Mouse (Mus musculus) midbrain, embryonic 12.5 days (tissue): Measurements from ENCODE around the gene Arhgef26. TPM values are rescaled to one million over a fixed set of nuclear protein-coding genes. Genes with fewer than 3 reads are reported as not detected.
A peak's percentile ranks its signal among the peaks of the same experiment; 100 is the strongest.

ENCODE experiments used
- ATAC-seq: fragments of 200-750 bp; cut with Nextera tagmentation; 2 replicates; pipeline ENCODE4 v1.8.0; 2017; ENCODE audit warnings: low read depth, moderate TSS enrichment, moderate library complexity; ENCODE audit not compliant: low FRiP score
- H3K27ac ChIP-seq: fragments of 300-500 bp; sonication (generic); replicated peaks from 2 replicates; pipeline ENCODE4 v1.5.1; 2016; ENCODE audit warnings: mild to moderate bottlenecking
- H3K27me3 ChIP-seq: fragments of 300-500 bp; sonication (generic); 2 replicates; pipeline ENCODE4 v1.6.1; 2016; ENCODE audit warnings: mild to moderate bottlenecking
- H3K36me3 ChIP-seq: fragments of 300-500 bp; sonication (generic); 2 replicates; pipeline ENCODE4 v1.6.1; 2016
- H3K4me1 ChIP-seq: fragments of 300-500 bp; sonication (generic); 2 replicates; pipeline ENCODE4 v1.6.1; 2016
- H3K4me2 ChIP-seq: fragments of 300-500 bp; sonication (generic); replicated peaks from 2 replicates; pipeline ENCODE4 v1.6.1; 2016; ENCODE audit warnings: mild to moderate bottlenecking, moderate library complexity
- H3K4me3 ChIP-seq: fragments of 300-500 bp; sonication (generic); 2 replicates; pipeline ENCODE4 v1.5.1; 2016; ENCODE audit warnings: mild to moderate bottlenecking
- H3K9ac ChIP-seq: fragments of 300-500 bp; sonication (generic); replicated peaks from 2 replicates; pipeline ENCODE4 v1.6.1; 2016; ENCODE audit warnings: mild to moderate bottlenecking, moderate library complexity
- H3K9me3 ChIP-seq: fragments of 300-500 bp; sonication (generic); 2 replicates; pipeline ENCODE4 v1.6.1; 2016; ENCODE audit warnings: mild to moderate bottlenecking
- WGBS: fragments of 180-500 bp; shearing (Covaris S2); methylation state at CpG from one replicate; pipeline ENCODE4 v1.1.7; 2016; 5-methylcytosine and 5-hydroxymethylcytosine counted together
- polyA plus RNA-seq: library from polyadenylated mRNA; unstranded; fragments of >200 nt; fragmentation: Nextera tagmentation; extraction: Ambion mirVana; gene quantifications from 2 replicates; pipeline ENCODE4 v1.2.1, GENCODE M21; 2016

The Arhgef26 gene
- polyA plus RNA-seq, 1 experiment from 2014 or later, result 7.9 TPM

DNA sequence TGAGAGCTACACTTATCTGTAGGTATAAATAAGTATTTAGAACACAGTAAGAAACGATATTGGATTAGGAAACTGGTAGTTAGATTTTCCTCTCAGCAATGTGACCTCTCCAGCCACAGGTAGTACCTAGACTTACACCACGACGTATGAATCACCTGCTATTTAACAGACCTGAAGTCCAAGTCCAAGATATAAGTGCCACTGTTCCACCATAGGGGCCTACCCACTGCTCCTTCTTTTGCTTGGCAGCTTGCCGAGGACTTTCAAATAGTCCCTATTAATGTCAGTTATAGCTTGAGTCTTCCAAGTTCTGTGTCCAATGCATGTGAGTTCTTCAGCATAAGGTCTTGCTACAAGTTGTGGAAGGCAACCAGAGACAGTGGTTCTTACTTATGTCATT, 76.8 kb downstream of the Arhgef26 start:
- 90% methylated on average over 4 of the region's 4 CpGs for WGBS
- H3K4me2 ChIP-seq, result no peak overlapping the region
- no peaks in the 10 kb centered on the region for H3K27me3 ChIP-seq
- peaks cover 5% of the 10 kb centered on the region; the same call in 1 of the 2 replicates for H3K4me1 ChIP-seq
- no peaks in the 10 kb centered on the region for H3K36me3 ChIP-seq
- no peaks in the 10 kb centered on the region for H3K9me3 ChIP-seq
- no peak overlapping the region for H3K9ac ChIP-seq
- ATAC-seq, result no peak
- H3K27ac ChIP-seq, result no peak overlapping the region
- no peak overlapping the region for H3K4me3 ChIP-seq

DNA sequence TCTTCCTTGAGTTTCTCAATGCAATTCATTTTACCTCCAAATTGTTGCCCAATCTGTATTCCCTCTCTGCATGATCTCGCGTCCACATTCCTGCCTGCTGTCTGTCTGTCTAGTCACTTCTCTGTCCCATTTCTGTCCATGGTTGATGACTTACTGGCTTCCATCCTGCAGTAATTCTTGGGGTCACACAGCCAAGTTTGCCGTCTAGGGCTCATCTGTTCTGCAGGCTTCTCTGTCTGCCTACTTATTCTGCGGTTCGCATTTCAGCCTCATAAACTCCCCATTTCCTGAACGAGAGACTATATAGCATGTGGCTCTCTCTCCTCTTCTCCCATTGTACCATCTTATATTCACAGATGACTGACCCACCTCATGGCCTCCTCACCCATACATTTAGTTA, 79.3 kb downstream of the Arhgef26 start:
- ATAC-seq, result no peak

DNA sequence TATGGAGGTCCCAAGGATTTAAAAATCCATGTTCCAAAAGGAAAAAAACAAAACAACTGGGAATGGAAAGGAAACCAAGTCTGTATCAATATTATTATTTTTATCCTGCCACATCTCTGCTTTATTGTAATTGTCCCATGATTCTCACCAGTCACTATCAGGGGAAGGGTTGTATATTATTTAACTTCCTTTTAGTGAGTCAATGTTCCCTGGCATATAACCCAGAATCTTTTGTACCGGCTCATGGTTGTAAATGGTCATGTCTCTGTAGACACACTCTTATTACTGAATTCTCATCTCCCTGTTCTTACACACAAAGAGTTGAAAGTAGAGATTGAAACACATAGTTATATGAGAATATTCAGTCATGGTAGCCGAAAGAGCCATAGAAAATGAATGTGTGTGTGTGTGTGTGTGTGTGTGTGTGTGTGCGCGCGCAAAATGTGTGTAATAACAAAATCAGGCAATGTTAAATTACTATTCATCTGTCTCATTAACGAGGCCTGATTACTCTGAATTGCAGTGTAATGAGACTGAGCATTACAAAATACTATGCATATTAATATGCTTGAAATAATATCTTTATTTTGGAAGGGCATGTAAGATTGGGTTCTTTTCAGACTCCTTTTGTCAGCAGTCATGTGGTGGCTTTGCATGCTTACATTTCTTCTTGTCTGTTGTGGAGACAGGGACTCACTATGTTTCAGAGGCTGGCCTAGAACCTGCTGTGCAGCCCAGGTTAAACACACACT, 80.4 kb downstream of the Arhgef26 start:
- Histone ChIP-seq H3K4me1 (no peaks in the 10 kb centered on the region), H3K27me3 (no peaks in the 10 kb centered on the region), H3K36me3 (no peaks in the 10 kb centered on the region), H3K9ac (no peak overlapping the region), H3K27ac (no peak overlapping the region), H3K4me2 (no peak overlapping the region), H3K9me3 (no peaks in the 10 kb centered on the region), H3K4me3 (no peak overlapping the region)
- 91% methylated on average over 6 of the region's 6 CpGs for WGBS
- ATAC-seq, result no peak

More for the DNA sequence above, 79.3 kb downstream of the Arhgef26 start:
- 88% methylated on average over 6 of the region's 6 CpGs for WGBS
- Histone ChIP-seq H3K27ac (no peak overlapping the region), H3K9ac (no peak overlapping the region), H3K36me3 (no peaks in the 10 kb centered on the region), H3K9me3 (no peaks in the 10 kb centered on the region), H3K4me1 (no peaks in the 10 kb centered on the region), H3K4me3 (no peak overlapping the region), H3K27me3 (no peaks in the 10 kb centered on the region), H3K4me2 (no peak overlapping the region)

DNA sequence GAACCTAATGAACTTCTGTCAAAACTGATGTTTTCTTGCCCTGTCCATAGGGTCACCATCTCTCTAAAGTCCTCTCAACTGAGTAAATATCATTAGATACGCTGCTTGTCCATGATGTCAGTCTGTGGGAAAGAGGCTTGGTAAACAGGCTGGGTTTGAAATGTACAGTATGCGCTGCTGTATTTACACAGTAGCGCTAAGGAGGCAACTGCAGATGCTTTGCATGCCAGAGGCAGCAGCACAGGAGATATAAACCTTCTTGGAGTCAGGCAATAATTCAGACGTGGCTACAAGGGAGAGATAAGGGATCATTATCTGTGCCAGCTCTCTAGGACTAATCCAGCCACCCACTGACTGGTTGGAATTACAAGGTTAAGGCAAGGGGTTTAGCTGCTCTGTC, 95.5 kb downstream of the Arhgef26 start:
- H3K4me2 ChIP-seq, result no peak overlapping the region
- H3K9ac ChIP-seq, result no peak overlapping the region
- H3K4me3 ChIP-seq, result no peak overlapping the region
- H3K9me3 ChIP-seq, result no peaks in the 10 kb centered on the region
- no peaks in the 10 kb centered on the region for H3K36me3 ChIP-seq
- no peaks in the 10 kb centered on the region for H3K27me3 ChIP-seq
- H3K27ac ChIP-seq, result no peak overlapping the region
- H3K4me1 ChIP-seq, result no peaks in the 10 kb centered on the region
- no peak for ATAC-seq
- 79% methylated on average over 4 of the region's 4 CpGs for WGBS

DNA sequence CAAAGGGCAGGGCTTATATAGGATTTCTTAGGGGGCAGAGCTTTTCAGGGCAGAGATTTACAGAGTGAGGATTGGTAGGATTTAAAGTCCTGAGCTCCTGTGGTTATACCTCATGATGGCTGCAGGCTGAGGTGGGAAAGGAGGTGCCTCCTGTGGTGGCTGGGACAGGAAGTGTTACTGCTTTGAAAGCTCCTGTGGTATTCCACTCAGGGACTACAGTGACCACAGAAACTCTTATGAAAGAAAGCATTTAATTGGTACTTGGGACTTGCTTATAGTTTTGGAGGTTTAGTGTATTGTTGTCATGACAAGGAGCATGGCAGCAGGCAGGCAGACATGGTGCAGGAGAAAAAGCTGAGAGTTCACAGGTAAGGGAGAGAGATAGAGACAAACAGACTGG, 97.8 kb downstream of the Arhgef26 start:
- H3K27ac ChIP-seq, result no peak overlapping the region
- H3K4me2 ChIP-seq, result no peak overlapping the region
- H3K9me3 ChIP-seq, result no peaks in the 10 kb centered on the region
- no peak for ATAC-seq
- H3K9ac ChIP-seq, result no peak overlapping the region
- H3K27me3 ChIP-seq, result no peaks in the 10 kb centered on the region
- peaks cover 3% of the 10 kb centered on the region; the same call in 1 of the 2 replicates for H3K4me1 ChIP-seq
- no peaks in the 10 kb centered on the region for H3K36me3 ChIP-seq
- H3K4me3 ChIP-seq, result no peak overlapping the region

DNA sequence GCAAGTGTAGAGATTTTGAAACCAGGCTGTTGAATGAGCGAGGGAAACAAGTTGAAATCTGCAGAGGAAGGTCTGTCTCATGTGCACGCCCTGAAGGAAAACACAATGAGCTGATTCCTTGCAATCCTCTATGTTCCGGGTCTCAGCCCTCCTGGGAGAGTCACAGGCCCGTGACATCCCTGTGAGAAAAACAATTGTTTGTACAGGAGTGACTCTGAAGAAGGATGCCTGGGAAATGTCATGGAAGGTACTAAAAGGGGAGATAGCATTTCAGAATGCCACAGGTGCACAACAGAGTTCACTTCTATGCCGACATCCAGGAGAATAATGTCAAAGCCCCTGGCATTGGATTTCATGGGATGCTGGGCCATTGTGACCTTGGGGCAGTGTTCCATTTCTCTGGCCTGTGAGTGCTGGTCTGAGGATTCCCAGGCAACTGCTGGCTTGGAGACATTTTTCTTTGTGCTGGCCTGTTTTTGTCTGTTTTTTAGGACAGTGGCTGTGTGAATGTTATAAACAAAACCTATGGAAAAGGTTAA, 102.4 kb downstream of the Arhgef26 start:
- H3K27ac ChIP-seq, result no peak overlapping the region
- H3K27me3 ChIP-seq, result no peaks in the 10 kb centered on the region
- no peaks in the 10 kb centered on the region for H3K9me3 ChIP-seq
- H3K4me1 ChIP-seq, result peaks cover 3% of the 10 kb centered on the region; the same call in 1 of the 2 replicates
- H3K36me3 ChIP-seq, result no peaks in the 10 kb centered on the region
- H3K9ac ChIP-seq, result no peak overlapping the region
- no peak overlapping the region for H3K4me2 ChIP-seq
- no peak for ATAC-seq
- H3K4me3 ChIP-seq, result no peak overlapping the region
- 21% methylated on average over 5 of the region's 5 CpGs for WGBS

DNA sequence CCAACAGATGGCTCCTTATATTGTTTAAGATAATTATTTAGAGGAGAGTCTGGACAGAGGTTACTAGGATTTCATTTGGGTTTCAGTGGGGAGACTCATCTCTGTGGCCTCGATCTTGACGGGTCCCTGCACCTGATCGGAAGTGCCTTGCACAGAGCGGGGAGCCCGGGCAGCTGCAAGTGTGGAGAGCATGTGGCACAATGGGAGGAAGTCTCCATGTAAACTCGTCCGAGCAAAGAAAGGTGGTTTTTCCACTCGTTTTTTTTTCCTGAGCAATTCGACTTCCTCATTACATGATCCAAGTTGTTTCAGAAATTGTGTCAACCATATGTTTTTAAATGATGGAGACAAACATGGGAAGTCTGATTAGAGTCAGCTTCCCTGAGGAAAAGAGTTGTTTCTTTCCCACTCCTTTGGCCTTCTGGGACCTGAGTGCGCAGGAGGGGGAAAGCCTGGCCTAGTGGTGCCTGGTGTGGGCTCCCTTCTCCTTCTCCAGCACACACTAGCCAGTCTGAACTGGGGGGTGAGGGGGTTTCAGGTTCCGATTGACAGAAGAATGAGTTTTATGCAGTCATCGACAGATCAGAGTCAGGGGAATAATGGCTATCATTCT, 105.5 kb downstream of the Arhgef26 start:
- Histone ChIP-seq H3K4me2 (no peak overlapping the region), H3K4me1 (peaks cover 3% of the 10 kb centered on the region; the same call in 1 of the 2 replicates), H3K27me3 (no peaks in the 10 kb centered on the region), H3K4me3 (no peak overlapping the region), H3K27ac (no peak overlapping the region), H3K9ac (no peak overlapping the region), H3K36me3 (no peaks in the 10 kb centered on the region), H3K9me3 (no peaks in the 10 kb centered on the region)
- 83% methylated on average over 12 of the region's 12 CpGs for WGBS
- no peak for ATAC-seq

DNA sequence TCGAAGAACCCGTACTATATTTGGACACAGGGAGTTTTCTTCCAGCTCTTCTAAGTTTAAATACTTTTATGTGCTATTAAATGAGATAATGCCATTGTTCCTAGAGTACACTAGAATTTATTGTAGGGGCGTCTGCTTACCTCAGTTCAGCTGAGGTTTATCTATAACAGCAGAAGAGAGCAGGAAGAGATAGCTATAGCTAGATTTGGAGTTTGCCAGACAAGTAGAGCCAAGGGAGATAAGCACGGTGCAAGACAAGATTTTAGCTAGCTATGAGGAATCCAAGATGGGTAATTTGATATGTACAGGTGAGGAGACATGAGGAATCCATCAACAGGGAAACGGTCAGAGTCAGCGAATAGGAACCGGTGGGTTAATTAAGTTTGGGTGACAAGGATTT, 108.1 kb downstream of the Arhgef26 start:
- no peaks in the 10 kb centered on the region for H3K27me3 ChIP-seq
- no peaks in the 10 kb centered on the region for H3K36me3 ChIP-seq
- 92% methylated on average over 7 of the region's 7 CpGs for WGBS
- H3K4me3 ChIP-seq, result no peak overlapping the region
- H3K27ac ChIP-seq, result no peak overlapping the region
- no peaks in the 10 kb centered on the region for H3K9me3 ChIP-seq
- ATAC-seq, result no peak
- no peak overlapping the region for H3K9ac ChIP-seq
- no peak overlapping the region for H3K4me2 ChIP-seq
- H3K4me1 ChIP-seq, result no peaks in the 10 kb centered on the region

DNA sequence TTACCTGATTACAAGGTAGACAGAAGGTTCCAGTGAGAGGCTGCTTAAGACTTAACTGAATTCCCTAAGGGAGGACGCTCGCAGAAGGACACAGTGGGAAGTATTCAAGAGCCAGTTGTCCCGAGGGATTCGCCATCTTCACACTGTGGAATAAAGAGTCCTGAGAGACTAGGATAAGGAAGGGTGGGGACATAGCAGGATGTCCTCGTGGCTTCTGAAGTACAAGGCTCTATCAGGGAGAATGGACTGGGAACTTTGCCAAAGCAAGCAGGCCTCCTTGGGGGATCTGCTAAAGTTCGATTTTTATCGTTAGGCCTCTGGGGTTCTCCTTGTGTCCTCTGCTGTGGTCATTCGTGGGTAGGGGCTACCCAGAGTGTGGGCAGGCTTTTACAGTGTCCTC, 109.0 kb downstream of the Arhgef26 start:
- no peaks in the 10 kb centered on the region for H3K4me1 ChIP-seq
- H3K9me3 ChIP-seq, result no peaks in the 10 kb centered on the region
- H3K4me2 ChIP-seq, result no peak overlapping the region
- WGBS, result 81% methylated on average over 8 of the region's 8 CpGs
- H3K4me3 ChIP-seq, result no peak overlapping the region
- no peaks in the 10 kb centered on the region for H3K27me3 ChIP-seq
- H3K9ac ChIP-seq, result no peak overlapping the region
- H3K27ac ChIP-seq, result no peak overlapping the region
- H3K36me3 ChIP-seq, result no peaks in the 10 kb centered on the region
- ATAC-seq, result no peak

DNA sequence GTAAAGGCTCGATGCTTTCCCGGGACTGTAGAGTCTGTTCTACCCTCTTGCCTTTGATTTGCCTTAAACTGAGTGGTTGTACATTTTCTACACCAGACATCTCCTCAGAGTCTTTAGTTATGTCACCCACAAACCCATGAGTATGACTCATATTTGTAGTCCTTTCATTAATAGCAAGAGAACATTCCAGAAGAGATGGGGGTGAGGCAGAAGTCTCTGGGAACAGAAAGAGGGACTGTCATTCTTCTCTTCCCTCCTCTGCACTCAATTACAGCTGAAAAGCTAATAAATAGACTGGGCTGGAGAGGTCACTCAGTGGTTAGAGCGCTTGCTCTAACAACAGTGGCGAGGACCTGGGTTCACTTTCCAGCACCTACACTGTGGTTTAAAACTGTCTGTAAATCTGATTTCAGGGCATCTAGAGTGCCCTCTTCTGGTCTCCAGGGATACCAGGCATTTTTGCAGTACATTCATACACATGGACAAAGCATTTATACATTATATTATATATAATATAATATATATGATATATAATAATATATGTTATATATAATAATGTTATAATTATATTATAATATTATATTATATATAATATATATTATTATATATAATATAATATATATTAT, 111.8 kb downstream of the Arhgef26 start:
- 95% methylated on average over 4 of the region's 4 CpGs for WGBS
- H3K4me3 ChIP-seq, result no peak overlapping the region
- H3K27me3 ChIP-seq, result no peaks in the 10 kb centered on the region

DNA sequence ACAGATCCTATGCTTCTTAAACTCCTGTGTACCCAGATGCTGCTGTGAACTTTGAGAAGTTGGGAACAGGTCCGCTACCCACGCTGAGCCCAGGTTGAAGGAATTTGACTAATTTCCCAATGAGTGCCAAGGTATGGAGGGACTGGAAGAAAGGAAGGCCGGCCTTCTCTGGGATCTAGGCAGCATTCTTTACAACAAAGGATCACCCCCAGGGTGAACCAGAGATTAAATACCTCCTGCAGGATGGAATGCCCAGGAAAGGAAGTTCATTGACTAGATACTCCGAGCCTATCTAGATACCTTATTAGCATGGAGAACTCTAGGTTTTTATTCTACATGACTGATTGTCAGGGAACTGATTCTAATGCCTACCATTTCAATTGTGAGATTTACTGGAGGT, 114.8 kb downstream of the Arhgef26 start:
- Histone ChIP-seq H3K4me2 (no peak overlapping the region), H3K9ac (no peak overlapping the region), H3K27ac (0 out of 2 replicates have a peak overlapping the region, but pooled peaks have one; percentile 63), H3K4me3 (no peak overlapping the region), H3K4me1 (peaks cover 21% of the 10 kb centered on the region), H3K27me3 (no peaks in the 10 kb centered on the region), H3K9me3 (no peaks in the 10 kb centered on the region), H3K36me3 (no peaks in the 10 kb centered on the region)
- no peak for ATAC-seq
- 32% methylated on average over 4 of the region's 4 CpGs for WGBS

More for the DNA sequence above, 111.8 kb downstream of the Arhgef26 start:
- no peak for ATAC-seq
- no peaks in the 10 kb centered on the region for H3K36me3 ChIP-seq
- H3K27ac ChIP-seq, result no peak overlapping the region
- H3K9ac ChIP-seq, result no peak overlapping the region
- H3K4me2 ChIP-seq, result no peak overlapping the region
- peaks cover 11% of the 10 kb centered on the region for H3K4me1 ChIP-seq
- H3K9me3 ChIP-seq, result no peaks in the 10 kb centered on the region

DNA sequence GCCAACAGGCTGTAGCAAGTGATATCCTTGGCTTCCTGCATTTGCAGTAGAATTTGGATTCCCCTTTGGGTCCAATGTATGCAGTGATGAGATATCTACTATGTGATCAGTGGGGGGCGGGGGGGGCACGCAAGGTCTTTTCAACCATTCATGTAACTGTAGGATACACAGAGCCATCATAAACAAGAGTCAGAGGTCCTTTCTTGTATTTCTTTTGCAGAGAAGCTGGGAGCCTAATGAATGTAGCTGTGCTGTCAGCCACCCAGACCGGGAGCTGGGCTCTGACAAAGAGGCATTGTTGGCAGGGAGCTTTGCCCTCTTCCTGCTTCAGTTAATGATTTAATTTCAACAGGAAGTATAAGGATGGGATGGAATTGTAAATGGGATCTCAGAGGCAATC, 116.0 kb downstream of the Arhgef26 start:
- 45% methylated on average over 3 of the region's 3 CpGs for WGBS
- H3K4me1 ChIP-seq, result peaks cover 21% of the 10 kb centered on the region
- H3K27me3 ChIP-seq, result no peaks in the 10 kb centered on the region
- no peaks in the 10 kb centered on the region; the same call in 1 of the 2 replicates for H3K36me3 ChIP-seq
- H3K4me2 ChIP-seq, result no peak overlapping the region
- no peak overlapping the region for H3K4me3 ChIP-seq
- no peak overlapping the region for H3K9ac ChIP-seq
- ATAC-seq, result peak; percentile 50; the same call in 1 of the 2 replicates
- peak overlapping the region; percentile 63 for H3K27ac ChIP-seq
- H3K9me3 ChIP-seq, result no peaks in the 10 kb centered on the region
